Mouse (Mus musculus) embryo, embryonic 11 days (tissue): ENCODE measurements around the gene Mbtps1.

Experiments
- DNase-seq: peaks from one replicate; pipeline ENCODE4 v3.0.0-alpha.2; 2015

Mbtps1 gene

DNA sequence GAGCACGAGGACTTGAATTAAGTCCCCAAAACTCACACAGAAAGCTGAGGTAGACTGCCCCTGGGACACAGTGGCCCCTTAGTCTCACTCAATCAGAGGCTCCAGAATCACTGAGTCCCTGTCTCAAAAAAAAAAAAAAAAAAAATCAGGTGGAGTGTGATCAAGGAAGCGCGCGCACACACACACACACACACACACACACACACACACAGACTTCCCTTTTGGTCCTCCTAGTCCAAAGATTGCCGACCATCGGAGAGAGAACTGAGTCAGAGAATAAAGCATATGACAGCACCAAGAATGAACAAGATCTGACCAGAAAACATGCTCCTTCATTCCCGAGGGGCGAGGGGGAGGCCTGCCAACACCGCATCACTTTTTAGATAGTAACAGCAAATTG, 1.4 kb downstream of the Mbtps1 start:
- DNase-seq, result no peak

DNA sequence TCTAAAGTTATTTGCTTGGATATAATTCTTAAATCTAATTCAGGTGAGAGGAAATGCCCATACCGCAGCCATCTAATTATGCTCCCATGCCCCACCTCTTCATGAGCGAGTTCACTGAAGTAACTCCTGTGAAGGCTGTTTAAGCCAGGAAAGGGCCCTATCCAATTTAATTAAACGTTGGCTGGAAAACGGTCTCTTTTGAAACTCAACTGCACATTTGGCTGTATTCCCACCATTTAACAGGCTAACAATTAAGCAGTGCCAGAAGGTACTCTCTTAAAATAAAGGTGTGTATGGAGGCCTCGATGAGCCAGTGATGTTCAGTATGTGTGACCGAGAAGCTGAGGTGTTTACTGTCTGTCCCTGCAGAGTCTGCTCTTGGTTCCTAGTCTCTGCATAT, 2.7 kb downstream of the Mbtps1 start:
- DNase-seq, result no peak

DNA sequence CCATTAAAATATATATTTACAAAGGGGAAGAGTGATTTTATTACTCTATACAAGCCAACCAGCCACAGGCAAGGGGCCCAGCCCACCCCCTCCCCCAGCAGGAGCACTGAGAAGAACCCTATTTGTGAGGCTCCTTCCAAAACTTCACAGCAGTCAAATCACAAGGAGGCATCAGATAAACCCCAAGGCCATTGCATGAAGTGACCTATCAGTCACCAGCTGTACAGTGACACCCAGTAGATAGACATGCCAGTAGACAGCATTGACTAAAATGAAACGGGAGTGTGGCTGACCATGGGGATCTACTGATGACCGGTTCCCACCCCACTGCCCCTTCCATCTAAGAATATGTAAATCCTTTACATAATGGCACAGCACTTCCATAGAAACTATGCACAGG, 5.6 kb downstream of the Mbtps1 start:
- no peak for DNase-seq

DNA sequence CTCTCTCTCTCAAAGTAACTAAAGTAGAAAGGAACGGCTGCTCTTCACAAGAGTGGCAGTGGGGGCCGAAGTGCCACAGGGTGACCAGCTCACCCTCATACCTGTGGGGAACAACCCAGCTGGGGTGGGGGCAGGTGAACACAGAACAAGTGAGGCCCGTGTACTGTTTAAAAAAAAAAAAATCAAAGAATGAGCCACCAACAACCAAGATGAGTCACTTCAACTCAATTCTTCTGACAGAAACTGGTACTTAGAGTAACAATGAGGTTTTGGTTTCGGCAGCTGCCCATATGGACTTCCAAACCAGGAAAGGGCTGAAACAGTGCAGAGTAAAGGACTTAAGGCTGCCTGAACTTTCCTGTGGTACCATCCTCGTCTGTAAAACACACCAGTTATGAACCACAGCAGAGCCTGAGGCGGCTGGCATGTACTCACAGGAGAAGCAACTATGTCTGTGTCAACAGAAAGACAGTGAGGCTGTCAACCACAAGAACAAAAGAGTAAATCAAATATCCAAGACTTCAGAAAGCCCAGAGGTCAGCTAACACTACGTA, 9.9 kb downstream of the Mbtps1 start:
- DNase-seq, result no peak

DNA sequence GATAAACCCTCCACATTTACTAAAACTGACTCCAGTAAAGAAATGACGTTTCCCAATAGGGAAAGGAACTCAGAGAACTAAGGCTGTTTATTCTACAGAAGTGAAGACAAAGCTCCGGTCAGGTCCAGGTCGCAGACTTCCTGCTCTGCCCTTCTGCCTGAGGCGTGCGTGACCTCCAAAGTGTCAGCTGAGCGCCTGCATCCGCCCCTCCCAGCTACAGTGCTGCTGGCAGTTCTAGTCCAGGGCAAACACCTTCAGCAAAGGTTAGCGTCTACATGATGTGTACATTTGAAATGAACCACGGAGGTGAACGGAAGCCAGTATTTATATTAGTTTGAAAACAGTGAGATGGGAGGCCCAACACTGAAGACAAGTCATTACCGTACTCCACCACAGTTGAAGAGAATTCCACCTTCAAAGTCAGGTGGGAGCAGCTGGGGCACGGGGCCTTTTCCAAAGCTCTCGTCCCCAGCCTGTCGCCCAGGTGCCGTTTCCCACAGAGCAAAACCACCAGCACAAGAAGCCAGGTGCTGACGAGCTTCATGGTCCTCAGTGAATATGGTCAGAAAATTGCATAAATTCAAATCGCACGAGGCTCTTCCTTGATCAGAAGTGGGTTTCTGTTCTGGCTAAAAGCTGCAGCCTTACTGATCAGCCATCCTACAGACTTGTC, 11.4 kb downstream of the Mbtps1 start:
- DNase-seq, result no peak

DNA sequence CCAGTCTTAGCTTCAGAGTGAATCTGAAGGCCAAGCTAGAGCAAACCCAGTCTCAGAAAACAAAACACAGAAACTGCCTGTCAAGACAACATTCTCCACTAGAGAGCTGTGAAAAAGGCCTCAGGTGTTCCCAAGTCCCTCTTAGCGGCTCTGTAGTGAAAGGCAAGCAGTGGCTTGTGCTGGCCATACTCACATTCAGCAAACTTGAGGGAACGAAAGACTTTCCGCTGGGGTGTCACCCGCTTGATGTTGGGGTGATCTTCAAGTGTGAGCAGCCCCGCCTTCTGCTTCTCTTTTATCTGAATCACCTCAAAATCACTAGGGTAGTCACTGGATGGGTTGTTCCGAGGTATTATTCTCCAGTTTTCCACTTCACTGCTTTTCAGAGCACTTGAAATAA, 12.7 kb downstream of the Mbtps1 start:
- no peak for DNase-seq

DNA sequence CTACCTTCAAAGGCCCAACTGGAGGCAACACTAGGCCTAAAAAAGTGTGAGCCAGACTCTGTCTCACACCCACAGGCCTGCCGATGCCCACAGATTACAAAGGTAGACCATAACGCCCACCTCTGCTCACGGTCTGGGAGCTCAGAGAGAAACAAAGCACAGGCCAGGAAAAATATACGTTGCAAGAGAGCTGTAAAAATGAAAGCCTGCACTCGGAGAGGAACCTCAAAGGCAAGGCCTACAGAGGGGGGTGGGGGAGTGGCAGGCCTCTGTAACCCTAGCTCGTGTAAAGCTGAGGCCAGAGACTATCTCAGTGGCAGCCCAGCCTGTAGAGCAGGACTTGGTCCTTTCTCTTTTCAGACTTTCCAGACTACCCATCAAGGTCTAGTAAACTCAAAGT, 13.4 kb downstream of the Mbtps1 start:
- DNase-seq, result no peak

DNA sequence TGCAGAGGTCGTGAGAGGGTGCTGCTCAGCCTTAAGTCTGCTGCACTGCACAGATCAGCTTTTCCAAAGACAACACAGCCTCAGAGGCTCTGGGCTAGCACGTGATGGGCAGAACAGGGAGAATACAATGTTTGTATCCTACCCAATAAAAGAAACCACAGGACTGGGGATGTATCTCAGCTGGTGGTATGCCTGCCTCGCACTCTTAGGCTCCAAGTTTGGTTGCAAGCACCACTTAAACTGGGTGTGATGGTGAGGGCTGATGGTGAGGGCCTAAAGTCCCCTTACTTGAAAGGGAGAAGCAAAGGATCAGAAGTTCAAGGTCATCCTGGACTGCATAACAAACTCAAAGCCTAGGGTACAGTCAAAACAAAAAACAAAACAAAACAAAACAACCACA, 13.9 kb downstream of the Mbtps1 start:
- DNase-seq, result no peak

DNA sequence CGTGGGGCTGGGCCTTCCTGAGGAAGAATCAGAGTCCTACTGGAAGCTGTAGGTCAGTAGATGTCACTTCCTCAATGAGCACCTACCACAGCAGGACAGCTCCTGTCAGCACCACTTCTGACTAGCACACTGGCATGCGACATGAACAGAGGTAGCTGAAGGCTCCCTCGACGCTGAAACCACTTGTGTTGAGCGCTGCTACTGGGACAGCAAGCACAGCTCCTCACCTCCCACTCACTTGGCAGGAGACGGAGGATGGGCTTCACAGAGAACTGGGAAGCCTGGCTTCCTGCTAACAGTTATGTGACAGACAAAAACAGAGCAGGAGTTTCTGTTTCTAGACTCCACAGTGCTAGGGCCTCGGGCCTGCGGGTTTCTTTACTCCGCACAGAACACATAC, 26.6 kb downstream of the Mbtps1 start:
- no peak for DNase-seq

DNA sequence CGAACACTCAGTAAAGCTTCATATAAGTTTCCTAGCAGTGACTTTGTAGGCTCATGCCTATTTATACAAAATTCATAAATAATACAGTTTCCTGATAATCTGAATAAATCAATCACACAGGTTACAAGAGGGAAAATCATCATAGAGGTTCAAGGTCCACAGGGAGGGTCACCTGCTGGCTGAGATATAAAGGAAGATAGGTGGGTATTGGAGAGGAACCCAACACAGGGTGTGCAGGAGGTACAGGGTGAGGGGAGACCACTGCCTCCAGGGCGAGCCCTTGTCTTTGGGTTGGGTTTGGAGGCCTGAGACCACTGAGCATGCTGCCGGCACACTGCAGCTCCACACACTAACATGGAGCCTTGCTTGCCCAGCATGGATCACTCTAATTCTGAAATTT, 27.1 kb downstream of the Mbtps1 start:
- no peak for DNase-seq

DNA sequence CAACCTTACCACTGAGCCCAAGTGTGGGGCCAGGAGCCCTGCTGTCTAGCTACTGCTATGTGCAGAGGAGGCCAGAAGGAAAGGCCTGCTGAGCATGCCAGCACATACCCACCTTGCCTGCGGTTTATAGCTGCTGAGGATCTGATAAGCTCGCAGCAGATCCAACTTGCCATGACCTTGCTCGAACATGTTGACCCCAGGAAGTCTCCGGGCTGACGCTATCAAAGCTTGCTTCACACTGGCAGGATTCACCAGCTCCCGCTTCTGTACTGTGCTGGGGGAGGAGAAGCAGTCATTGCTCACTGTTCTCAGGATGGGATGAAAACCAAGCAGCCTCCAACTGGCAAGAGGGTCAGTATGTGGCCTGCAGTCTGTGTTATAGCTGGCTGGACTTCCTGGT, 27.6 kb downstream of the Mbtps1 start:
- no peak for DNase-seq

DNA sequence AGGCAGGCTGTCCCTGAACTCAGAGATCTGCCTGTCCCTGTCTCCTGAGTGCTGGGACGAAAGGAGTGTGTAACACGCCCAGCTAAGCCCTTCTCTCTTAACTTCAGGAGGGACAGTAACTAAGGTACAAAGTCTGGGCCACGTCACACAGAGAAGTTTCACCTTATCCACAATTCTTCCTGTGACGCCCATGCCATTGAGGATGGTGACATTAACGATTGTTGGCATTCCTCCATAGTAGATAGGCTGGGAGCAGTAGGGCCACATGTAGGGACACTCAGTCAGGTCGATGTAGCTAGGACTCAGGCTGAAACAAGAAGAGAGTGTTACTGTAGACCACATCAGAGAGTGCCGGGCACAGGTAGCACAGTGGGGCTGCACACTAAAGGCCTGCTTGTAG, 29.8 kb downstream of the Mbtps1 start:
- DNase-seq, result no peak

DNA sequence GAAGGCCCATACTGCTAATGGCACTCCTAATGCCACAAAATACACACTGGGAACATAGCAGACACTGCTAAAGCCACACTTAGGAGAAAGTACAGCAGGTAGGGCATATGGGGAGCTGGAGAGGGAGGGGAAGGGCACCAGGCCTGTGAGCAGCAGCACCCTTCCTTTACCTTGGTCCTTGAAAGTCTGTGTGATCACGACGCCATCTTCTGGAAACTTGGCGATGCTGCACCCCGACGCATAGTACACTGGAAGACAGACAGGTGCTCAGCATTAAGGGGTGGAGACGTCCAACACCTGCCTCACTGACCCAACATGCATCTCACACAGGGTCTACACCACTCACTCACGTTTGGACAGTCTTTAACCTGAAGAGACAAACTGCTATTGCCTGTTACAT, 38.4 kb downstream of the Mbtps1 start:
- peak; percentile 23 for DNase-seq

DNA sequence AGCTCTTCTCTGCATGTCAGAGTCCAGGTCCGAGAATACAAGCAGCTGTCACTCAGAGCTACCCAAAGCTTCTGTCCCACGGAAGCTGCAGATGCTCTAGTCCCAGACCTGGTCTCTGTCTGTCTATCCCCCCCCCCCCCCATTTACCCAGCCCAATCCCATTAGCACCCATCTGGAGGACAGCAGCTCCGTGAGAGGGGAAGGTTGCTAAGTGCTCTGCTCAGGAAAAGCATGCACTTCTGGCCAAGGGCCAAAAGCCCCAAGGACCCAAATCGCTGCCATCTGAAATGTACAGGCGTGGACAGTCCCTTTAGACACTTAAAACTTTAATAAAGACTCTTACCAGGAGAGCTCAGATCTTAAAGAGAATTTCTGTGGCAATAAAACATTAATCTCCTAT, 41.9 kb downstream of the Mbtps1 start:
- DNase-seq, result no peak

DNA sequence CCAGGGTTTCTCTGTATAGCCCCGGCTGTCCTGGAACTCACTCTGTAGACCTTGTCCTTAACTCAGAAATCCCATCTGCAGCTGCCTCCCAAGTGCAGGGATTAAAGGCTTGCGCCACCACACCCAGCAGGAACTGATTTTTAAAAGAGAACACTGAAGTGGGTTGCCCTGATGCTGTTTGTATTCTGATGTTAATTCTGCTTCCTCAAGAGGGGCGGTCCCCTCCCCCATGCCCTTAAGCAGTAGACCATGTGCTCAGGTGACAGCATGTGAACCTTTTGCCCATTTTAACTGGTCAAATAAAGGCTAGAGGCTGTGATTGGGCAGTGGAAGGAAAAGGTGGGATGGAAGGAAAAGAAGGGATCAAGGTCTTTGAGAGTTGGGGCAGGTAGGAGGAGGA, 42.8 kb downstream of the Mbtps1 start:
- no peak for DNase-seq

DNA sequence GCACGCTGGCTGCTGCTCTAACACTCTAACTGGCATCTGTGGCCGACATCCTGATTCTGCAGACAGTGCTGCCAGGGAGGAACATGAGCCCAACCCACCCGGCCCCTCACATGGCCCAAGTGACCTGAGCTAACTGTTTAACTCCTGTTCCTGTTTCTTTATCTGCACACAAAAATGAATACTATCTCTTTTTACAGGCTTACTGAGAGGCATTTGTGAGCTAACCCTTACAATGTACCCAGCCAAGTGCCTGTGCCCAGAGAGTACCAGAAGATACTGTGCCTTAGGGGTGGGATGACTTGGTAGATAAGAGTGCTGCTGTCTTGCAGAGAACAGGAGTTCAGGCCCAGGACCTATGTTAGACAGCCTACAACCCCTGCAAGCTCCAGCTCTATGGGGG, 43.6 kb downstream of the Mbtps1 start:
- DNase-seq, result no peak

DNA sequence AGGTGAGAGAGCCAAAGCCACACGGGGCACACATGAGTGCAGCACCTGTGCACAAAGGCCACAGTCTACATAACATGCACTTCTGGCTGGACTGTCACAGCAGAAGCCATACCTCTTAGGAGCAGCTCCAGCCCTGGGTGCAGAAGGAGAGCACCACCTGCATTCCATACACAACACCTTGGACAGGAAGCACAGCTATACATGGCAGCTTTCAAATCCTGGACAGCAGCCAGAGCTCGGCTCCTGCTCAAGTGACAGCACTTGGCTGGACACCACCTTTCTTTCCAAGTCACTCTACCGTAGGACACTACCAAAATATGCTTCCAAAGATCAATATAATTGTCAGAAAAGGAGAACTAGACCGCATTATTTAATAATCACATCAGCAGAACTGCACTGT, 45.1 kb downstream of the Mbtps1 start:
- DNase-seq, result no peak

DNA sequence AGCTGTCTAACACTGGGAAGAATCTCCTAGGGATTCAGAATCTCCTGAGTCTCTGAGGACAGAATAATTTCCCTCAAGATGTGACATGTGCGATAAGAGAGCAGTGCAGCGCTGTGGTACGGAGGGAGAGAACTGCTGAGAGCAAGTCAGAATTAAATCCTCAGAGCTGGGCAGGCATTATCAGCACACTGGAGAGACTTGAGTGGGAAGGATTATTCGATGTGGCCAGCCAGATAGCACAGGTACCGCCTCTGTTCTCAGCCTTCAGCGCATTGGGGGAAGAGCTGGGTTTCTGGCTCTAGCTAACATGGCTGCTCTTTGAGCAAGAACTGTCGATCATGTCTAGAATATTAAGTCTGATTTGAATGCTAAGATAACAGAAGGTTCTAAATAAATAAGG, 46.8 kb downstream of the Mbtps1 start:
- no peak for DNase-seq

DNA sequence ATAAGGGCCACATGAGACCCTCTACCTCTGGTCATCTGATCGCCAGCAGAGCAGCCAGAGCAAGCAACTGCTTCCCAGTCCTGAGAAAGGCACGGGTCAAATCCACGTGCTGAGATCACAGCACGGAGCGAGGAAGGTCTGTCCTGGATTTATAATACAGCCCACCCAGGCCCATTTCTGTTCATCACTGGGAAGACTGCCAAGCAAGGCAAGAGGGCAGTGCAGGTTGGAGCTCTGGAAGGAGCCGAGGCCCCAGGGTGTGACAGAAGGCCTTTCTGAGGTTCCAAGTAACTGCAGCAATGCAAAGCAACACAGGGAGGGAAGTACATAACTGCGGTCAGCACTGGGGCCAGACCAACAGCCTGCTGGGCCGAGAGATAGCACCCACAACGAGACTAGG, 48.1 kb downstream of the Mbtps1 start:
- DNase-seq, result no peak

DNA sequence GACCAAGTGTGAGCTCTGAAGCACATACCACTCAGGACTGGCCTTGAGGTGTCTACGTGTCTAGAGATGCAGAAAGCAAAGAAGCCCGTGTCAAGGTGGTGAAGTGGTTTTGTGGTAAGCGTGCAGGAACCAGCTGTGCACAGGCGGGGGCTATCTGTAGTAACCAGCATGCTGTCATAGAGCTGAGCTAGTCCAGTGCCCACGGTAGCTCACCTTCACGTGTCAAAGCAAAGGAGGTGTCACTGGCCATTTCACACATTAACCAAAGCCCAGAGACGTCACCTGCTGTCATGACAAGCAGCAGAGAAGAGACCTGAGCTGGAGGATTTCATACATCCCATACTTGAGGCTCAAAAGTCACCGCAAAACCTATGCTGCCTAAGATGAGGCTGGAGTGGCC, 52.4 kb downstream of the Mbtps1 start:
- no peak for DNase-seq

DNA sequence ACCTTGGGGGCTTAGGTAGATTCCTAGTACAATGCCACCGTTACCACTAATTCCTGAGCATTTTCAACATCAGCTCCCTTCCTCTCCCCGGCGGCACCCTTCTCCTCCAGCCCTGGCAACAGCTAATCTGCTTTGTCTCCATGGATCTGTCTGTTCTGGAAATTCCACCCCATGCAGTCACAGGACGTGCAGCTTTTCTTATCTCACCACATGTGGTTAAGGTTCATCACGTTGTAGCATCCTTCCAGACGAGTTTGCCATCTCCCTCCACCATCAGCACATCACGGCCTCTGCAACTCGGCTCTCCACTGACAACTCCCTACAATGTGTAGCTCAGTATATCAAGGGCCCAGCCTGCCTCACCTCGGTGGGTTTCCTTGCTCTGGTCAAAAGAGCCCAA, 53.0 kb downstream of the Mbtps1 start:
- DNase-seq, result no peak

DNA sequence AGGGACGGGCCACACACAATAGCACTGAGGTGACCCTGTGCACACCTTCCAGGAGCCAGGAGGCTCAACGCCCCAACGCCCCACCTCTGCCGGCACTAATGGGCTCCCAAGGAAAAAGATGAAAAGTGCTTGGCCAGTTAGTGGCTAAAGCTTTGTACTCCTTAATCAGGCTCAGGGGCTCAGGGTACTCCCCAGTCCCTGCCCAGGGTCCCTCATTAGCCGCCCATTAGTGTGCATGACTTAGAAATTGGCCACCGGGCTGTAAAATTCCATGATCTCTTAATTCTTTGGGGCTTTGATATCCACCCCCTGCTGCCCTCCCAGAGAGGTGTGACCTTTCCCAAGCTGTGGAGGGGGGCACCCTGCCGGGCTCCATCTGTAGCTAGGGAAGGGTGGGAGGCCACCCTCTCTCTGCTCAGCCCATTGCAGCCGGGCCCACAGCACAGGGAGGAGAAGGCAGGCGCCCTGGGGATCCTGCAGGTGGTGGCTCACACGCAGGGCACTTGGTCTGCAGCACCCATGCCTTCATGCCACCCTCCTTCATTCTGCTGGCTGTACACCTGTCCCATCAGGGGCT, 55.3 kb downstream of the Mbtps1 start:
- DNase-seq, result no peak

DNA sequence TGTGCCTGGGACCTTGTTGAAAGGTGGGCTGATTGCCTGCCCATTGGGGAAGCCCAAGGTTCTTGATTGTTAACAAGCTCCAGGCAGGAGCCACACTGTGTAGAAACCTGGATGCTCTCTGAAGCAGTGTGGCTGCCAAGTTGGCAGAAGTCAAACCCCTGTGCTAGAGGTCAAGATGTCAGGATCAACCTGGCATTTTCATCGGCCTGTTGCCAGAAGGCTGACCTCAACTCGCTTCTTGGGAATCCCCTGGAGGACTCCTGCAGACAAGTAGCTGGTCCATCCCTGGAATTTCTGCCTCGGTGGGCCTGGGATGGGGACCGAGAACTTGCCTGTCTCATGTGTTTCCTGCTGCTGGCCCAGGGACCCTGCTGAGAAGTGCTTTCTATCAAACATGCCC, 56.4 kb downstream of the Mbtps1 start:
- no peak for DNase-seq

DNA sequence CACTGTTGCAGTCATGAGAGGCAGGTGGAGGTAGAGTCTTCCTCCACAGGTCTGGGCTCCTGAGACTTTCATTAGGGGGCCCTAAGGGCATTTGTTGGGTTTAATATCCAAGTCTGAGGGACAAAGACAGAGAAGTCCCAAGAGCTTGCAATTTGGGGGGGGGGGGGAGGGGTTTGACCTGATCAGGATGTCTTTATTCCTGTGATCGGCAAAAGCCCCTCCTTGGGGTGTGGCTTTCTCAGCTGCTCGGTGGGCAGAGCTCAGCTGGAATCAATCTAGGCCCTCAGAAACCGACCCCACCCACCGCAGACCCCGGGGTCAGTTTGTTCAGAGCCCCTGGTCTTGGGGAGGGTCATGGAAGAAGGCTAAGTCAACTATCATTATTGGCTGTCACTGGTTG, 56.9 kb downstream of the Mbtps1 start, which contains the start of gene Slc38a8:
Slc38a8 (minus strand) TSS at position 101 of the 400 bp plus-strand sequence.
- no peak for DNase-seq

DNA sequence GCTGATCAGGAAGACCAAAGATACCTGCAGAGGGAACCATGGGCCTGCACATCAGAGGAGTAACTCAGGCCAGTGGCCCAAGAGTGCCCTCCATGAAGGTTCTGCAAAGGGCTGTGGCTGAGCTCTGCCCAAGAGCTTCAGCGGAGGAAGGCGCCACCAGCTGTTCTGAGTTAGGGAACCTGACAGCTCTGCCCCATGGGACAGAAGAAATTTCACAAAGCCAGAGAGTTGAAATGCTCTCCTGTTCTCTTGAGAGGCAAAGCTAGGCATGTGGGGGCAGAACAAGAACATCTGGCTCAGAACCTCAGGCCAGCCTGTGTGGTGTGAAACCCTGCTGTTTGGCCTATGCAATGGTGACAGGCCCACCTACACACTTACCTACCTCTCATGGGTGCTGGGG, 58.7 kb downstream of the Mbtps1 start:
- no peak for DNase-seq
